Mouse (Mus musculus) embryo, embryonic 11.5 days (tissue): ENCODE data around the gene Usp48.

Source experiments
- DNase-seq: peaks from one replicate; pipeline ENCODE4 v3.0.0-alpha.2; 2012; ENCODE audit warnings: low read depth, low spot score

Usp48 gene

GRCm38 (mm10) chr4:137686303-137686702, 92.7 kb downstream of the Usp48 start:
- DNase-seq = no peak

GRCm38 (mm10) chr4:137687234-137687825, 93.8 kb downstream of the Usp48 start:
- no peak for DNase-seq

GRCm38 (mm10) chr4:137692107-137692902, 98.8 kb downstream of the Usp48 start:
- DNase-seq = no peak

- no peak for DNase-seq
Measured at GRCm38 (mm10) chr4:137695300-137695699, 101.7 kb downstream of the Usp48 start.

- no peak for DNase-seq
Measured at GRCm38 (mm10) chr4:137695900-137696299, 102.3 kb downstream of the Usp48 start.

- no peak for DNase-seq
Measured at GRCm38 (mm10) chr4:137697156-137697885, 103.8 kb downstream of the Usp48 start.

GRCm38 (mm10) chr4:137698076-137698985, 104.8 kb downstream of the Usp48 start:
- DNase-seq = no peak

GRCm38 (mm10) chr4:137699264-137700211, 106.0 kb downstream of the Usp48 start:
- DNase-seq = no peak

- DNase-seq = no peak
Measured at GRCm38 (mm10) chr4:137700960-137701359, 107.4 kb downstream of the Usp48 start.

GRCm38 (mm10) chr4:137703077-137703476, 109.5 kb downstream of the Usp48 start:
- no peak for DNase-seq

- no peak for DNase-seq
Measured at GRCm38 (mm10) chr4:137704561-137704960, 111.0 kb downstream of the Usp48 start.

- no peak for DNase-seq
Measured at GRCm38 (mm10) chr4:137705379-137705778, 111.8 kb downstream of the Usp48 start.

- no peak for DNase-seq
Measured at GRCm38 (mm10) chr4:137706510-137706909, 113.0 kb downstream of the Usp48 start.

- peak; percentile 90 for DNase-seq
Measured at GRCm38 (mm10) chr4:137707216-137707990, 113.8 kb downstream of the Usp48 start.
